Mouse (Mus musculus) embryonic facial prominence, embryonic 11.5 days (tissue): Measurements from ENCODE around the gene Afap1. TPM values are rescaled to one million over a fixed set of nuclear protein-coding genes. Genes with fewer than 3 reads are reported as not detected.
A peak's percentile ranks its signal among the peaks of the same experiment; 100 is the strongest.

Experiments used
- ATAC-seq: fragments of 200-750 bp; cut with Nextera tagmentation; replicated peaks from 2 replicates; pipeline ENCODE4 v1.8.0; 2017; ENCODE audit warnings: low read depth; ENCODE audit not compliant: insufficient number of reproducible peaks, low FRiP score, low TSS enrichment
- DNase-seq: peaks from one replicate; pipeline ENCODE4 v3.0.0-alpha.2; 2015; ENCODE audit warnings: low spot score
- H3K27ac ChIP-seq: fragments of 300-500 bp; sonication (generic); replicated peaks from 2 replicates; pipeline ENCODE4 v1.5.1; 2014; ENCODE audit warnings: mild to moderate bottlenecking, low read depth, low read length, control low read depth
- H3K27me3 ChIP-seq: fragments of 300-500 bp; sonication (generic); 2 replicates; pipeline ENCODE4 v1.6.1; 2014; ENCODE audit warnings: mild to moderate bottlenecking, low read length, moderate library complexity, mixed read lengths; ENCODE audit not compliant: control insufficient read depth, insufficient read depth
- H3K36me3 ChIP-seq: fragments of 300-500 bp; sonication (generic); replicated peaks from 2 replicates; pipeline ENCODE4 v1.6.1; 2014; ENCODE audit warnings: low read depth, mild to moderate bottlenecking, low read length, moderate library complexity, mixed read lengths; ENCODE audit not compliant: control insufficient read depth, insufficient read depth
- H3K4me1 ChIP-seq: fragments of 300-500 bp; sonication (generic); 2 replicates; pipeline ENCODE4 v1.6.1; 2014; ENCODE audit warnings: low read length, mixed read lengths; ENCODE audit not compliant: control insufficient read depth, insufficient read depth
- H3K4me2 ChIP-seq: fragments of 300-500 bp; sonication (generic); 2 replicates; pipeline ENCODE4 v1.6.1; 2014; ENCODE audit warnings: low read depth, mild to moderate bottlenecking, control low read depth, low read length, moderate library complexity
- H3K4me3 ChIP-seq: fragments of 300-500 bp; sonication (generic); 2 replicates; pipeline ENCODE4 v1.5.1; 2014; ENCODE audit warnings: low read depth, low read length, control low read depth
- H3K9ac ChIP-seq: fragments of 300-500 bp; sonication (generic); replicated peaks from 2 replicates; pipeline ENCODE4 v1.6.1; 2014; ENCODE audit warnings: mild to moderate bottlenecking, control low read depth, low read length
- H3K9me3 ChIP-seq: fragments of 300-500 bp; sonication (generic); replicated peaks from 2 replicates; pipeline ENCODE4 v1.6.1; 2016; ENCODE audit warnings: mild to moderate bottlenecking, low read length, inconsistent platforms, mixed read lengths; ENCODE audit not compliant: control insufficient read depth
- WGBS: fragments of 180-500 bp; shearing (Covaris S2); extraction: QIAGEN DNeasy Blood & Tissue Kit; methylation state at CpG from one replicate; pipeline ENCODE4 v1.1.7; 2014; 5-methylcytosine and 5-hydroxymethylcytosine counted together
- polyA plus RNA-seq: library from polyadenylated mRNA; unstranded; fragments of >200 nt; fragmentation: Nextera tagmentation; extraction: Ambion mirVana; gene quantifications from 2 replicates; pipeline ENCODE4 v1.2.1, GENCODE M21; 2014

The Afap1 gene
- polyA plus RNA-seq, 1 experiment from 2014 or later: 19.8 TPM

DNA sequence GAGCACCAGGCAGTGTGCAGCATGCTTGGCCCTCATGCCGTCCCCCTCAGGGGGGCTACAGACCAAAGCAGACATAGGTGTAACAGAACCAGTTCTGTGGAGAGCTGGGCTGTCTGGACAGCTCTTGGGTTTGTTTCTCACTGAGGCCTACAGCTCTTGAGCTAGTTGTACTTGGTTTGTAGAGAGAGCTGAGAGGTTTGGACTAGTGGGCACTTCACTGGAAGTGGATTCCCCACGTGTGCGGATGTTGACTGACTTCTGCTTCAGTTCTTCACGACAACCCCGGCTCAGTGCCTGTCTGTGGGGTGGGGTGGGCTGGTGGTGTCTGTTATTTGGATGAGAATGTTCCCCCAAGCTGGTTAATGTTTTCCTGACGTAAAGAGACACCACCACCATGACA, 46.8 kb downstream of the Afap1 start:
- H3K9me3 ChIP-seq: no peaks in the 10 kb centered on the region
- H3K27ac ChIP-seq: no peak overlapping the region
- 80% methylated on average over 6 of the region's 6 CpGs for WGBS
- H3K36me3 ChIP-seq: no peaks in the 10 kb centered on the region; the same call in none of the 2 replicates
- H3K27me3 ChIP-seq: no peaks in the 10 kb centered on the region
- DNase-seq: no peak
- no peaks in the 10 kb centered on the region for H3K4me1 ChIP-seq
- no peak overlapping the region for H3K4me3 ChIP-seq
- no peak overlapping the region for H3K9ac ChIP-seq
- no peak for ATAC-seq
- H3K4me2 ChIP-seq: no peak overlapping the region

DNA sequence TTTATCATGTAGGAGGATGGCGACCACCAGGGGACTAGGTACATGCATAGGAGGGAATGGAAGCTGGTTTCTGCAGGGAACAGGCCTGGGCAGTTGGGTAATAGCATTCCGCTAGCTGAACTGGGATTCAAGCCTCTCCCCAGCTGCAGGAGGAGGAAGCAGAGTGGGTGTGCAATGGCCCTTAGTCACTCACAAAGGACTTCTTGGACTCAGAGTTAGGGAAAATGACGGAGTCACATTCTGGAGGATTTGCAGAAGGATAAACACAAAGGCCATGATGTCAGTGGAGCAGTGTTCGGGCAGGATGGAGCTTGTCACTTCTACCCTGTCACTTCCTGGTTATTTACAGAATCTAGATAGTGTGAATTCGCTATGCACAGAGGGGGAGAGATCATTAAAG, 50.4 kb downstream of the Afap1 start:
- ATAC-seq (no peak), DNase-seq (no peak)
- Histone ChIP-seq H3K27me3 (no peaks in the 10 kb centered on the region), H3K9ac (no peak overlapping the region), H3K4me2 (no peak overlapping the region), H3K36me3 (no peaks in the 10 kb centered on the region; the same call in 1 of the 2 replicates), H3K4me3 (no peak overlapping the region), H3K27ac (no peak overlapping the region), H3K9me3 (no peaks in the 10 kb centered on the region), H3K4me1 (no peaks in the 10 kb centered on the region; the same call in 1 of the 2 replicates)
- 81% methylated on average over 5 of the region's 5 CpGs for WGBS

DNA sequence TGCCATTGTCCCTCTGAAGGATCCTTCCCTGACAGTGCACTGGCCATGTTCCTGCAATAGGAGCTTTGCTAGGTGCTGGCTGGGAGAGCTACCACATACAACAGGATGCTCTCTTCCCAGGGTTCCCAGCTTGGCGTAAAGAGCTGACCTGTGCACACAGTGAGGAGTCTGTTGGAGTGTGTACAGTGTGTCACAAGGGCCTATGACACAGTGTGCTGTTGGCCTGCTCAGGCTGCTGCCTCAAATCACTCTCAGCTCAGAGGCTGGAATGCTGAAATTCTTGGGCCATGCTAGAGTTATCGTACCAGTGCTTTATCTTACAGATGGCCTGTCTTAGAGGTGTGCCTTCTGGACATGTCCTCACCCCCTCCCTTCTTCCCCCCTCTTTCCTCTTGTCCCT, 53.7 kb downstream of the Afap1 start:
- no peak overlapping the region for H3K4me2 ChIP-seq

DNA sequence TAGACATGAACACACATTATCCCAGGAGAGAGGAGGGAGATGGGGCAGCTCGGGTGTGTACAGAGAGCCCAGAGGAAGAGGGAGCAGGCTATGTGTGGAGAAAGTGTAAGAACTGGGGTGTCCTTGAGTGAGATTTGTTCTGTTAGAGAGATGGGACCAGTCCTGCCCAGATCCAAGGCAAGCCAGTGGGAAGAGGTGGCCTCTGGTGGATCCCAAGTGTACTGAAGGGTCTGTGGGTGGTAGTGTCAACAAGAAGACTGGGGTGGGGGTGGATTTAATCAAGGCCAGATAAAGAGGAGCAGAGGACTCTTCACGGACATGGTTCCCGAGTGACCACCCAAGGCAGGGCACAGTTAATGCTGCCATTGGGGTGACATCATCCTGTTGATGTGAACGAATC, 54.3 kb downstream of the Afap1 start:
- Histone ChIP-seq H3K9me3 (no peaks in the 10 kb centered on the region), H3K4me3 (no peak overlapping the region), H3K9ac (no peak overlapping the region), H3K4me1 (no peaks in the 10 kb centered on the region; the same call in 1 of the 2 replicates), H3K4me2 (no peak overlapping the region), H3K36me3 (no peaks in the 10 kb centered on the region; the same call in 1 of the 2 replicates), H3K27me3 (no peaks in the 10 kb centered on the region), H3K27ac (no peak overlapping the region)
- ATAC-seq: no peak
- 86% methylated on average over 4 of the region's 4 CpGs for WGBS
- DNase-seq: no peak

More for the DNA sequence above, 53.7 kb downstream of the Afap1 start:
- H3K4me3 ChIP-seq: no peak overlapping the region
- ATAC-seq (no peak), DNase-seq (no peak)
- H3K27me3 ChIP-seq: no peaks in the 10 kb centered on the region
- 84% methylated on average over 2 of the region's 2 CpGs for WGBS
- H3K36me3 ChIP-seq: no peaks in the 10 kb centered on the region; the same call in 1 of the 2 replicates
- no peaks in the 10 kb centered on the region for H3K9me3 ChIP-seq
- H3K9ac ChIP-seq: no peak overlapping the region
- no peak overlapping the region for H3K27ac ChIP-seq
- no peaks in the 10 kb centered on the region; the same call in 1 of the 2 replicates for H3K4me1 ChIP-seq

DNA sequence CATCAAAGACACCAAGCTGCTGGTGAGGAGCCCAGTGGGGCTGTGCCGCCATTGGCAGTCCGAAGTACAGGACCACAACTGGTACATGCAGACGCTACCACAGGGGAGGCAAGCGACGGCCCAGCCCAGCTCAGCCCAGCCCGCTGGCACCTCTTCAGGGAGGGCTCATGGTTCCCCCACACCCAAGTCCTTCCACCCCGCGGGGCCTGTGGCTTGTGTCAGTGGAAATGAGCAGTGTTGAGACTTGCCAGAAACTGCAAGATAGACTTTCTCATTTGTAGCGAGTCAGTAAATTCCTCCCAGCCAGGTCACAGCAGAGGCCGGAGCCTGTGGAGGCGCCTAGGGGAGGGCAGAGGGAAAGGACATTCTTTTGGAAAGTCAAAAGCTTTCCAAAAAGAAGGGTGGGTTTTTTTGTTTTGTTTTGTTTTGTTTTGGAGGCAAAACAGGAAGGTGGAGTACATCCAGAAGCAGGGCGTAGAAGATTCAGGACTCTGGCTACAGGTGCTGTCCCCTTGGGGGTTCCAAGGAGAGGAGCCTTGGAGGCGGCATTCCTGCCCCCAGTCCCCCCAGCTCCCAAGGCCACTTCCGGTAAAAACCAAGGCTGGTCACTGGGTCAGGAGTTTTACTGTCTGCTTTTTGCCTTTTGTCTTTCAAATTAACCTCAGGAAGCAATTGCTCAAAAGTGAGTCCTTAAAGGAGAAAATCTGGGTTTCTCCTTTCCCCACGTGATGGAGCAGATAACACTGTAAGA, 55.3 kb downstream of the Afap1 start:
- H3K27ac ChIP-seq: no peak overlapping the region
- no peaks in the 10 kb centered on the region; the same call in 1 of the 2 replicates for H3K4me1 ChIP-seq
- H3K9ac ChIP-seq: no peak overlapping the region
- H3K27me3 ChIP-seq: no peaks in the 10 kb centered on the region
- DNase-seq (no peak), ATAC-seq (no peak)
- H3K36me3 ChIP-seq: no peaks in the 10 kb centered on the region; the same call in 1 of the 2 replicates
- H3K9me3 ChIP-seq: no peaks in the 10 kb centered on the region
- no peak overlapping the region for H3K4me3 ChIP-seq
- 78% methylated on average over 15 of the region's 15 CpGs for WGBS
- H3K4me2 ChIP-seq: no peak overlapping the region

DNA sequence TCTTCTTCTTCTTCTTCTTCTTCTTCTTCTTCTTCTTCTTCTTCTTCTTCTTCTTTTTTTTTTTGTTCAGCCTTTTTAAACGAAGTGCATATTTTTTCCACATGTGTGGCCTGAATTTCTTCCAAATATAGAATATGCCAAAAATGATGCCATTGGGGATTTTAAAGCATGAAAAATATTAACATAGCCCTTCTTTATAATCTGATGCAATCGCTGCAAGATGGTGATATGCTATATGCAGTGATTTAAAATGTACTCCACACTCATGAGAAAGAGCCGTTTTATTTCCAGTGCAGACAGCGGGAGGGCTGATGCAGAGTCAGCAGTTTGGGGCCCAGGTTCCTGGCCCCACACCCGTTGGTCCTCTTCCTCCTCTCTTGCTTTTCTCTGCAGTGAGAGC, 55.9 kb downstream of the Afap1 start:
- Histone ChIP-seq H3K27me3 (no peaks in the 10 kb centered on the region), H3K27ac (no peak overlapping the region), H3K9ac (no peak overlapping the region), H3K4me1 (no peaks in the 10 kb centered on the region; the same call in 1 of the 2 replicates), H3K4me3 (no peak overlapping the region), H3K4me2 (no peak overlapping the region), H3K9me3 (no peaks in the 10 kb centered on the region), H3K36me3 (no peaks in the 10 kb centered on the region; the same call in 1 of the 2 replicates)
- no peak for ATAC-seq
- no peak for DNase-seq
- WGBS: 85% methylated on average over 5 of the region's 5 CpGs

DNA sequence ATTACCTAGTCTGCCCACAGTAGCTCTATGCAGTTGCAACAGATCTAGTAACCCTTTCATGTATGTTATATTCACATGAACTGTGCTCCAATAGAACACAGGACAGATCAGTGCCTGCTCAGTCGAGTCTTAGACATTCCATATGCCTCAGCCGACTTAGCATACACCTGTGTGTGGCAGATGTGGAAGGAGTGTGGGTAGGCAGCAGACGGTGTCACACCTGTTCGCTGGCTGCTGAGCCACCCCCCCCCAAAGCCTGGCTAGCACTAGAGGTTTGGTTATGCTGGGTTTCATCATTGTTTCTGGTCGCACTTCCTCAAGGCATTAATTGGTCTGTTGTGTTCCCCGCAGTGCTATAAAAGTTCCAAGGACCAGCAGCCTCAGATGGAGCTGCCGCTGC, 57.4 kb downstream of the Afap1 start:
- H3K27ac ChIP-seq: no peak overlapping the region
- no peaks in the 10 kb centered on the region for H3K27me3 ChIP-seq
- no peaks in the 10 kb centered on the region for H3K36me3 ChIP-seq
- no peak overlapping the region for H3K4me2 ChIP-seq
- no peaks in the 10 kb centered on the region; the same call in 1 of the 2 replicates for H3K4me1 ChIP-seq
- no peak overlapping the region for H3K4me3 ChIP-seq
- no peak overlapping the region for H3K9ac ChIP-seq
- WGBS: 85% methylated on average over 7 of the region's 7 CpGs
- H3K9me3 ChIP-seq: no peaks in the 10 kb centered on the region
- ATAC-seq (no peak), DNase-seq (no peak)

DNA sequence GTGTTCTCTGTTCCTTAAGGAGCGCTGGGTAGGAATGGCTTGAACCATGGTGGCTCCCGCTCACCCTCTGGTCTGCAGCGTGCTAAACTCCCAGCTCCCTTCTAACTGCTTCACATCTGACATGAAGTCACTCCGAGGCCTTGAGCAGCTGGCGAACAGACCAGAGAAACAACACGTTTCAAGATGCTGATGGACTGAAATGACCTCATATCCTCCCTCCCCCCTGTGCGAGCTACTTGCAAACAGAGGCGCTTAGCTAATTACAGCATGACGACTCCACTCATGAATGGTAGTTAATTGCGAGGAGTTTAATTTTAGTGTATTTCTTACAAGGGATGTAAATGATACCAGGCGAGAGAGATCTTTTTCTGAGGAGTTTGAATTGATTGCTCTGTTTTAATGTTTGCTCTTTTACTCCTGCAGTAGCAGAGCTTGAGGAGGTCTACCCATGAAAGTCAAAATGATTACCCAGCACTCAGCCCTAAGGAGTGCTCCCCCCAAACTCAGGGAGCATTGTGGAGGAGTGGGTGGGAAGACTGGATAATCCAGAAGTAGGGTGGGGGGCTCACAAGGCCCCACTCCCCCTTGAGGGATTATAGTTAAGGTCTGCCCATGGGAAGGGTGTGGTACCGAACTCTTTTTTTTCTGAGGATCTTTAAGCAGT, 61.1 kb downstream of the Afap1 start:
- no peak overlapping the region for H3K4me2 ChIP-seq
- no peak overlapping the region for H3K27ac ChIP-seq
- no peaks in the 10 kb centered on the region for H3K4me1 ChIP-seq
- H3K4me3 ChIP-seq: no peak overlapping the region
- H3K9ac ChIP-seq: no peak overlapping the region
- H3K36me3 ChIP-seq: no peaks in the 10 kb centered on the region; the same call in 1 of the 2 replicates
- WGBS: 53% methylated on average over 12 of the region's 12 CpGs
- DNase-seq (peak; percentile 33), ATAC-seq (no peak)
- H3K9me3 ChIP-seq: no peaks in the 10 kb centered on the region
- H3K27me3 ChIP-seq: no peaks in the 10 kb centered on the region
